Mouse (Mus musculus): ENCODE results near the gene Dnmt1. TPM values are rescaled to one million over a fixed set of nuclear protein-coding genes. Genes with fewer than 3 reads are reported as not detected.
A peak's percentile ranks its signal among the peaks of the same experiment; 100 is the strongest.

Dnmt1 gene
- total RNA-seq, 1 experiment from 2014 or later = 60.4 TPM

GRCm38 (mm10) chr9:20950419-20950818 is 9.3 kb downstream of the Dnmt1 start:
- ATAC-seq (ENCODE audit: extremely low read depth, insufficient number of reproducible peaks, low FRiP score, poor library complexity, severe bottlenecking) = no peak

GRCm38 (mm10) chr9:20946066-20946880 is 13.4 kb downstream of the Dnmt1 start:
- ATAC-seq (ENCODE audit: extremely low read depth, insufficient number of reproducible peaks, low FRiP score, poor library complexity, severe bottlenecking) = no peak

- ATAC-seq (ENCODE audit: extremely low read depth, insufficient number of reproducible peaks, low FRiP score, poor library complexity, severe bottlenecking) = no peak
Observed at GRCm38 (mm10) chr9:20944697-20945370, 14.9 kb downstream of the Dnmt1 start.

- ATAC-seq (ENCODE audit: extremely low read depth, insufficient number of reproducible peaks, low FRiP score, poor library complexity, severe bottlenecking) = no peak
Observed at GRCm38 (mm10) chr9:20943911-20944310, 15.8 kb downstream of the Dnmt1 start.

GRCm38 (mm10) chr9:20943396-20943795 is 16.3 kb downstream of the Dnmt1 start:
- no peak for ATAC-seq (ENCODE audit: extremely low read depth, insufficient number of reproducible peaks, low FRiP score, poor library complexity, severe bottlenecking)

- ATAC-seq (ENCODE audit: extremely low read depth, insufficient number of reproducible peaks, low FRiP score, poor library complexity, severe bottlenecking) = no peak
Observed at GRCm38 (mm10) chr9:20923258-20923657, 36.4 kb downstream of the Dnmt1 start.

- ATAC-seq (ENCODE audit: extremely low read depth, insufficient number of reproducible peaks, low FRiP score, poor library complexity, severe bottlenecking) = peak; percentile 35
Observed at GRCm38 (mm10) chr9:20916160-20916559, 43.5 kb downstream of the Dnmt1 start.

GRCm38 (mm10) chr9:20909948-20910347 is 49.7 kb downstream of the Dnmt1 start:
- ATAC-seq (ENCODE audit: extremely low read depth, insufficient number of reproducible peaks, low FRiP score, poor library complexity, severe bottlenecking) = no peak

GRCm38 (mm10) chr9:20902174-20902491 is 57.6 kb downstream of the Dnmt1 start:
- no peak for ATAC-seq (ENCODE audit: extremely low read depth, insufficient number of reproducible peaks, low FRiP score, poor library complexity, severe bottlenecking)

GRCm38 (mm10) chr9:20901466-20902173 is 58.1 kb downstream of the Dnmt1 start:
- peak; percentile 30; the same call in 1 of the 2 replicates for ATAC-seq (ENCODE audit: extremely low read depth, insufficient number of reproducible peaks, low FRiP score, poor library complexity, severe bottlenecking)

- peak; percentile 84 for ATAC-seq (ENCODE audit: extremely low read depth, insufficient number of reproducible peaks, low FRiP score, poor library complexity, severe bottlenecking)
Observed at GRCm38 (mm10) chr9:20898511-20899073, 61.1 kb downstream of the Dnmt1 start, which contains the start of gene Eif3g. Gene Eif3g, minus strand, starts transcription at chr9:20898623.

- ATAC-seq (ENCODE audit: extremely low read depth, insufficient number of reproducible peaks, low FRiP score, poor library complexity, severe bottlenecking) = no peak
Observed at GRCm38 (mm10) chr9:20897736-20898510, 61.8 kb downstream of the Dnmt1 start.

- no peak for ATAC-seq (ENCODE audit: extremely low read depth, insufficient number of reproducible peaks, low FRiP score, poor library complexity, severe bottlenecking)
Observed at GRCm38 (mm10) chr9:20895382-20895781, 64.3 kb downstream of the Dnmt1 start.

- no peak for ATAC-seq (ENCODE audit: extremely low read depth, insufficient number of reproducible peaks, low FRiP score, poor library complexity, severe bottlenecking)
Observed at GRCm38 (mm10) chr9:20894629-20895028, 65.1 kb downstream of the Dnmt1 start.

GRCm38 (mm10) chr9:20893590-20894343 is 65.9 kb downstream of the Dnmt1 start:
- ATAC-seq (ENCODE audit: extremely low read depth, insufficient number of reproducible peaks, low FRiP score, poor library complexity, severe bottlenecking) = no peak

- no peak for ATAC-seq (ENCODE audit: extremely low read depth, insufficient number of reproducible peaks, low FRiP score, poor library complexity, severe bottlenecking)
Observed at GRCm38 (mm10) chr9:20893069-20893468, 66.6 kb downstream of the Dnmt1 start.

GRCm38 (mm10) chr9:20892104-20892653 is 67.5 kb downstream of the Dnmt1 start:
- ATAC-seq (ENCODE audit: extremely low read depth, insufficient number of reproducible peaks, low FRiP score, poor library complexity, severe bottlenecking) = no peak
